Mouse (Mus musculus): ENCODE data around the gene Trp53. TPM values are rescaled to one million over a fixed set of nuclear protein-coding genes. Genes with fewer than 3 reads are reported as not detected.

Trp53 gene
- polyA plus RNA-seq, 1 experiment from 2014 or later = 219 TPM

- H3K4me3 ChIP-seq (ENCODE audit: low read length) = peak overlapping the region; percentile 83
- peaks cover 16% of the 10 kb centered on the region; the same call in 1 of the 2 replicates for H3K36me3 ChIP-seq (ENCODE audit: control insufficient read depth, insufficient read depth, low read length)
- no peaks in the 10 kb centered on the region for H3K27me3 ChIP-seq (ENCODE audit: control insufficient read depth, insufficient read depth, low read length)
- WGBS = 11% methylated on average over 15 of the region's 15 CpGs
- H3K9ac ChIP-seq (ENCODE audit: low read depth, low read length) = peak overlapping the region; percentile 90
- ATAC-seq (ENCODE audit: low FRiP score, low TSS enrichment) = no peak
- no peak overlapping the region for H3K27ac ChIP-seq (ENCODE audit: low read depth, low read length)
- peak overlapping the region; percentile 93 for H3K4me2 ChIP-seq (replicated peaks; ENCODE audit: low read depth, low read length)
- no peaks in the 10 kb centered on the region for H3K9me3 ChIP-seq (ENCODE audit: control insufficient read depth, low read length)
- peaks cover 27% of the 10 kb centered on the region for H3K4me1 ChIP-seq (ENCODE audit: control insufficient read depth, insufficient read depth, low read length)
Observed at GRCm38 (mm10) chr11:69578301-69578700, 1.9 kb upstream of the Trp53 start.

GRCm38 (mm10) chr11:69579128-69580017 lies 786 bp upstream of the Trp53 start:
- peak overlapping the region; percentile 97 for H3K27ac ChIP-seq (ENCODE audit: low read depth, low read length)
- no peaks in the 10 kb centered on the region for H3K9me3 ChIP-seq (ENCODE audit: control insufficient read depth, low read length)
- H3K36me3 ChIP-seq (ENCODE audit: control insufficient read depth, insufficient read depth, low read length) = peaks cover 15% of the 10 kb centered on the region; the same call in 1 of the 2 replicates
- H3K4me1 ChIP-seq (ENCODE audit: control insufficient read depth, insufficient read depth, low read length) = peaks cover 29% of the 10 kb centered on the region
- peak overlapping the region; percentile 90 for H3K9ac ChIP-seq (ENCODE audit: low read depth, low read length)
- peak overlapping the region; percentile 83 for H3K4me3 ChIP-seq (ENCODE audit: low read length)
- peak; percentile 90 for ATAC-seq (ENCODE audit: low FRiP score, low TSS enrichment)
- no peaks in the 10 kb centered on the region for H3K27me3 ChIP-seq (ENCODE audit: control insufficient read depth, insufficient read depth, low read length)
- WGBS = 2% methylated on average over 39 of the region's 39 CpGs
- H3K4me2 ChIP-seq (replicated peaks; ENCODE audit: low read depth, low read length) = peak overlapping the region; percentile 93

GRCm38 (mm10) chr11:69580572-69581146 lies 500 bp downstream of the Trp53 start:
- Histone ChIP-seq H3K27ac (ENCODE audit: low read depth, low read length) (peak overlapping the region; percentile 97), H3K4me2 (replicated peaks; ENCODE audit: low read depth, low read length) (peak overlapping the region; percentile 93), H3K27me3 (ENCODE audit: control insufficient read depth, insufficient read depth, low read length) (no peaks in the 10 kb centered on the region), H3K4me3 (ENCODE audit: low read length) (peak overlapping the region; percentile 83), H3K9ac (ENCODE audit: low read depth, low read length) (peak overlapping the region; percentile 78), H3K4me1 (ENCODE audit: control insufficient read depth, insufficient read depth, low read length) (peaks cover 29% of the 10 kb centered on the region), H3K9me3 (ENCODE audit: control insufficient read depth, low read length) (no peaks in the 10 kb centered on the region), H3K36me3 (ENCODE audit: control insufficient read depth, insufficient read depth, low read length) (peaks cover 21% of the 10 kb centered on the region; the same call in 1 of the 2 replicates)
- 0% methylated on average over 25 of the region's 25 CpGs for WGBS
- ATAC-seq (ENCODE audit: low FRiP score, low TSS enrichment) = peak; percentile 16

GRCm38 (mm10) chr11:69581147-69581688 lies 1.1 kb downstream of the Trp53 start:
- 0% methylated on average over 36 of the region's 36 CpGs for WGBS
- ATAC-seq (ENCODE audit: low FRiP score, low TSS enrichment) = peak; percentile 77
- H3K27me3 ChIP-seq (ENCODE audit: control insufficient read depth, insufficient read depth, low read length) = no peaks in the 10 kb centered on the region
- peak overlapping the region; percentile 97 for H3K27ac ChIP-seq (ENCODE audit: low read depth, low read length)
- no peaks in the 10 kb centered on the region for H3K9me3 ChIP-seq (ENCODE audit: control insufficient read depth, low read length)
- H3K9ac ChIP-seq (ENCODE audit: low read depth, low read length) = peak overlapping the region; percentile 78
- peaks cover 18% of the 10 kb centered on the region; the same call in 1 of the 2 replicates for H3K36me3 ChIP-seq (ENCODE audit: control insufficient read depth, insufficient read depth, low read length)
- H3K4me2 ChIP-seq (replicated peaks; ENCODE audit: low read depth, low read length) = peak overlapping the region; percentile 93
- peak overlapping the region; percentile 83 for H3K4me3 ChIP-seq (ENCODE audit: low read length)
- H3K4me1 ChIP-seq (ENCODE audit: control insufficient read depth, insufficient read depth, low read length) = peaks cover 29% of the 10 kb centered on the region

- Histone ChIP-seq H3K9me3 (ENCODE audit: control insufficient read depth, low read length) (no peaks in the 10 kb centered on the region), H3K27ac (ENCODE audit: low read depth, low read length) (peak overlapping the region; percentile 97), H3K9ac (ENCODE audit: low read depth, low read length) (peak overlapping the region; percentile 78), H3K4me3 (ENCODE audit: low read length) (peak overlapping the region; percentile 83), H3K4me1 (ENCODE audit: control insufficient read depth, insufficient read depth, low read length) (peaks cover 28% of the 10 kb centered on the region), H3K36me3 (ENCODE audit: control insufficient read depth, insufficient read depth, low read length) (peaks cover 19% of the 10 kb centered on the region; the same call in 1 of the 2 replicates), H3K4me2 (replicated peaks; ENCODE audit: low read depth, low read length) (peak overlapping the region; percentile 93), H3K27me3 (ENCODE audit: control insufficient read depth, insufficient read depth, low read length) (no peaks in the 10 kb centered on the region)
- WGBS = 1% methylated on average over 8 of the region's 8 CpGs
- no peak for ATAC-seq (ENCODE audit: low FRiP score, low TSS enrichment)
Observed at GRCm38 (mm10) chr11:69581814-69582213, 1.7 kb downstream of the Trp53 start.

GRCm38 (mm10) chr11:69582230-69582805 lies 2.2 kb downstream of the Trp53 start:
- H3K9me3 ChIP-seq (ENCODE audit: control insufficient read depth, low read length) = no peaks in the 10 kb centered on the region
- peak overlapping the region; percentile 83 for H3K4me3 ChIP-seq (ENCODE audit: low read length)
- peaks cover 21% of the 10 kb centered on the region for H3K36me3 ChIP-seq (ENCODE audit: control insufficient read depth, insufficient read depth, low read length)
- no peak for ATAC-seq (ENCODE audit: low FRiP score, low TSS enrichment)
- no peak overlapping the region for H3K27ac ChIP-seq (ENCODE audit: low read depth, low read length)
- H3K4me1 ChIP-seq (ENCODE audit: control insufficient read depth, insufficient read depth, low read length) = peaks cover 23% of the 10 kb centered on the region
- WGBS = 63% methylated on average over 9 of the region's 9 CpGs
- no peaks in the 10 kb centered on the region for H3K27me3 ChIP-seq (ENCODE audit: control insufficient read depth, insufficient read depth, low read length)
- peak overlapping the region; percentile 93 for H3K4me2 ChIP-seq (replicated peaks; ENCODE audit: low read depth, low read length)
- H3K9ac ChIP-seq (ENCODE audit: low read depth, low read length) = peak overlapping the region; percentile 78; the same call in 1 of the 2 replicates

GRCm38 (mm10) chr11:69584008-69584407 lies 3.8 kb downstream of the Trp53 start:
- H3K9ac ChIP-seq (ENCODE audit: low read depth, low read length) = no peak overlapping the region
- no peak for ATAC-seq (ENCODE audit: low FRiP score, low TSS enrichment)
- peaks cover 11% of the 10 kb centered on the region for H3K4me1 ChIP-seq (ENCODE audit: control insufficient read depth, insufficient read depth, low read length)
- H3K27ac ChIP-seq (ENCODE audit: low read depth, low read length) = no peak overlapping the region
- H3K4me3 ChIP-seq (ENCODE audit: low read length) = no peak overlapping the region
- no peaks in the 10 kb centered on the region for H3K9me3 ChIP-seq (ENCODE audit: control insufficient read depth, low read length)
- H3K4me2 ChIP-seq (replicated peaks; ENCODE audit: low read depth, low read length) = no peak overlapping the region
- H3K27me3 ChIP-seq (ENCODE audit: control insufficient read depth, insufficient read depth, low read length) = no peaks in the 10 kb centered on the region
- 81% methylated on average over 7 of the region's 7 CpGs for WGBS
- H3K36me3 ChIP-seq (ENCODE audit: control insufficient read depth, insufficient read depth, low read length) = peaks cover 36% of the 10 kb centered on the region

GRCm38 (mm10) chr11:69584937-69585336 lies 4.8 kb downstream of the Trp53 start:
- Histone ChIP-seq H3K4me1 (ENCODE audit: control insufficient read depth, insufficient read depth, low read length) (peaks cover 11% of the 10 kb centered on the region), H3K27ac (ENCODE audit: low read depth, low read length) (no peak overlapping the region), H3K9ac (ENCODE audit: low read depth, low read length) (no peak overlapping the region), H3K4me2 (replicated peaks; ENCODE audit: low read depth, low read length) (no peak overlapping the region), H3K4me3 (ENCODE audit: low read length) (no peak overlapping the region), H3K9me3 (ENCODE audit: control insufficient read depth, low read length) (no peaks in the 10 kb centered on the region), H3K27me3 (ENCODE audit: control insufficient read depth, insufficient read depth, low read length) (no peaks in the 10 kb centered on the region), H3K36me3 (ENCODE audit: control insufficient read depth, insufficient read depth, low read length) (peaks cover 46% of the 10 kb centered on the region)
- 97% methylated on average over 13 of the region's 13 CpGs for WGBS
- no peak for ATAC-seq (ENCODE audit: low FRiP score, low TSS enrichment)
